Mouse (Mus musculus) brown adipose tissue, adult 24 weeks (tissue): ENCODE data around the gene H2al1j. TPM values are rescaled to one million over a fixed set of nuclear protein-coding genes. Genes with fewer than 3 reads are reported as not detected.
"Not testable (repeated sequence)": the region's sequence is repeated elsewhere in the genome, so short reads cannot be mapped to it uniquely, and the experiment has no call there.

ENCODE experiments used
- H3K27ac ChIP-seq: fragments of 200-500 bp; replicated peaks from 2 replicates; pipeline ENCODE4 v1.5.1; 2012; ENCODE audit warnings: low read depth, mild to moderate bottlenecking, low read length
- H3K4me1 ChIP-seq: fragments of 200-500 bp; 2 replicates; pipeline ENCODE4 v1.6.1; 2012; ENCODE audit warnings: low read length, mixed read lengths; ENCODE audit not compliant: control insufficient read depth, insufficient read depth, insufficient read length
- H3K4me3 ChIP-seq: fragments of 200-500 bp; 2 replicates; pipeline ENCODE4 v1.5.1; 2012; ENCODE audit warnings: low read depth, mild to moderate bottlenecking, low read length, moderate library complexity; ENCODE audit not compliant: insufficient read depth
- polyA plus RNA-seq: library from polyadenylated mRNA; stranded (reverse); fragments of >200 nt; gene quantifications from 2 replicates; pipeline ENCODE4 v1.2.4, GENCODE M21; 2012; ENCODE audit not compliant: missing spikeins, insufficient read depth, insufficient read length

H2al1j gene
- not detected in 2 replicates for polyA plus RNA-seq

- H3K4me3 ChIP-seq, H3K4me1 ChIP-seq, H3K27ac ChIP-seq: not testable (repeated sequence)
Observed at GRCm38 (mm10) chrX:11327522-11327921, at the start of gene H2al1j. Gene H2al1j, plus strand, starts transcription at chrX:11327822.

GRCm38 (mm10) chrX:11280741-11281140 is 46.9 kb upstream of the H2al1j start:
- Histone ChIP-seq H3K4me1 (no peaks in the 10 kb centered on the region), H3K27ac (no peak overlapping the region), H3K4me3 (no peak overlapping the region)

- H3K4me1 ChIP-seq, result no peaks in the 10 kb centered on the region
- no peak overlapping the region for H3K27ac ChIP-seq
- no peak overlapping the region for H3K4me3 ChIP-seq
Observed at GRCm38 (mm10) chrX:11288306-11288882, 39.2 kb upstream of the H2al1j start.

- H3K4me3 ChIP-seq, result no peak overlapping the region
- H3K4me1 ChIP-seq, result no peaks in the 10 kb centered on the region
- no peak overlapping the region for H3K27ac ChIP-seq
Observed at GRCm38 (mm10) chrX:11289244-11289643, 38.4 kb upstream of the H2al1j start.

- H3K4me3 ChIP-seq, H3K27ac ChIP-seq, H3K4me1 ChIP-seq: not testable (repeated sequence)
Observed at GRCm38 (mm10) chrX:11298957-11299356, 28.7 kb upstream of the H2al1j start, which contains the start of gene H2al1a. Gene H2al1a, plus strand, starts transcription at chrX:11299257.

GRCm38 (mm10) chrX:11302132-11302531 is 25.5 kb upstream of the H2al1j start, which contains the start of gene H2al1b:
Gene H2al1b, plus strand, starts transcription at chrX:11302432.
- H3K4me1 ChIP-seq, H3K4me3 ChIP-seq, H3K27ac ChIP-seq: not testable (repeated sequence)

GRCm38 (mm10) chrX:11305355-11305754 is 22.3 kb upstream of the H2al1j start, which contains the start of gene H2al1c:
Gene H2al1c, plus strand, starts transcription at chrX:11305655.
- not testable (repeated sequence) for H3K4me3 ChIP-seq, H3K27ac ChIP-seq, H3K4me1 ChIP-seq

- H3K27ac ChIP-seq, H3K4me1 ChIP-seq, H3K4me3 ChIP-seq: not testable (repeated sequence)
Observed at GRCm38 (mm10) chrX:11308524-11308923, 19.1 kb upstream of the H2al1j start, which contains the start of gene H2al1d. Gene H2al1d, plus strand, starts transcription at chrX:11308824.

GRCm38 (mm10) chrX:11311634-11312033 is 16.0 kb upstream of the H2al1j start, which contains the start of gene H2al1e:
Gene H2al1e, plus strand, starts transcription at chrX:11311934.
- H3K27ac ChIP-seq, H3K4me1 ChIP-seq, H3K4me3 ChIP-seq: not testable (repeated sequence)

GRCm38 (mm10) chrX:11314858-11315257 is 12.8 kb upstream of the H2al1j start, which contains the start of gene H2al1f:
Gene H2al1f, plus strand, starts transcription at chrX:11315158.
- H3K27ac ChIP-seq, H3K4me3 ChIP-seq, H3K4me1 ChIP-seq: not testable (repeated sequence)

- H3K27ac ChIP-seq, H3K4me1 ChIP-seq, H3K4me3 ChIP-seq: not testable (repeated sequence)
Observed at GRCm38 (mm10) chrX:11317956-11318355, 9.7 kb upstream of the H2al1j start, which contains the start of gene H2al1g. Gene H2al1g, plus strand, starts transcription at chrX:11318256.

- not testable (repeated sequence) for H3K27ac ChIP-seq, H3K4me3 ChIP-seq, H3K4me1 ChIP-seq
Observed at GRCm38 (mm10) chrX:11321192-11321591, 6.4 kb upstream of the H2al1j start, which contains the start of gene H2al1h. Gene H2al1h, plus strand, starts transcription at chrX:11321492.

GRCm38 (mm10) chrX:11324359-11324758 is 3.3 kb upstream of the H2al1j start, which contains the start of gene H2al1i:
Gene H2al1i, plus strand, starts transcription at chrX:11324659.
- not testable (repeated sequence) for H3K27ac ChIP-seq, H3K4me3 ChIP-seq, H3K4me1 ChIP-seq

GRCm38 (mm10) chrX:11345762-11346161 is 18.1 kb downstream of the H2al1j start:
- Histone ChIP-seq H3K4me3 (no peak overlapping the region), H3K4me1 (no peaks in the 10 kb centered on the region), H3K27ac (no peak overlapping the region)

GRCm38 (mm10) chrX:11346756-11347155 is 19.1 kb downstream of the H2al1j start:
- Histone ChIP-seq H3K27ac (no peak overlapping the region), H3K4me3 (no peak overlapping the region), H3K4me1 (no peaks in the 10 kb centered on the region)

GRCm38 (mm10) chrX:11360823-11361222 is 33.2 kb downstream of the H2al1j start:
- Histone ChIP-seq H3K4me3 (no peak overlapping the region), H3K27ac (no peak overlapping the region), H3K4me1 (no peaks in the 10 kb centered on the region)
